Mouse (Mus musculus) thymus, postnatal 25 days (tissue): ENCODE results near the gene Anks6.

Experiments
- DNase-seq: peaks from one replicate; pipeline ENCODE4 v3.0.0; 2022

Anks6 gene

GRCm38 (mm10) chr4:46988824-46989223, 68.4 kb downstream of the Anks6 start:
- no peak for DNase-seq

GRCm38 (mm10) chr4:46988257-46988656, 69.0 kb downstream of the Anks6 start:
- DNase-seq = no peak

DNA sequence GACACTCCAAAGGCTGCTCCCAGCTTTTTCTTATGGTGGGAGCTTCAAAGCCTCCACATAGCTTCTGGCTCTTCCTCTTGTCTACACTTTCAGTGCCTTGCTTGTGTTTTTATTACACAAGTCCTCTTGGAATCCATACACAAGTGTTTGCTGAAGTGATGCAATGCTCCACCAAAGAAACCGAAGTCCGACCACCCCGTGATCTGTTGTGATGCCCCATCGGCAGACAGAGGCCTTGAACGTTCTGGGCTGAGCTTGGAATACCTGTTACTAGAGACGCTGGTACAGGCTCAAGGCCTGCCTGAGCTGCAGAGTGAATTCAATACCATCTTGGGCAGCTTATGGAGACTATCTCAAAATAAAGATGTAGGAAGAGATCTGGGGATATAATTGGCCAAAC, 69.4 kb downstream of the Anks6 start:
- no peak for DNase-seq

GRCm38 (mm10) chr4:46986054-46986453, 71.2 kb downstream of the Anks6 start:
- no peak for DNase-seq

DNA sequence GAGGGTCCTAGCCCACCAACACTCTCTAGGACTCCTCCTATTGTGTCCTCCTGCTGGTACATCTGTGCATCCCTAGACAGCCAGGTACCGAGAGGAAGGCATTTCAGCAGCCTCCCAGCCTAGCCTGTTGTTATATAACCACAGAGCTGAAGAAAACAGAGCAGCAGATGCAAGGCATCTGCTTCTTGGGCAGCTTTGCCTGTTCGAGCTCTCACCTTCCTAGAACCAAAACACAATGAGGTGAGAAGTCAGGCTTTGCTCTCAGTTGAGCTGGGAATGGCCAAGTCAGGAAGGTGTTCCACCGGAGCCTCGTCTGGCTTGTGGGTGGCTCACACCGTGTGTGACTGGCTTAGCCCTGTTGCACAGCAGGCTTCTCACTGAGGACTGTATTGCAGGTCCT, 74.3 kb downstream of the Anks6 start:
- no peak for DNase-seq

GRCm38 (mm10) chr4:46982094-46982493, 75.1 kb downstream of the Anks6 start:
- DNase-seq = no peak

GRCm38 (mm10) chr4:46978371-46978770, 78.9 kb downstream of the Anks6 start:
- DNase-seq = peak; percentile 34

DNA sequence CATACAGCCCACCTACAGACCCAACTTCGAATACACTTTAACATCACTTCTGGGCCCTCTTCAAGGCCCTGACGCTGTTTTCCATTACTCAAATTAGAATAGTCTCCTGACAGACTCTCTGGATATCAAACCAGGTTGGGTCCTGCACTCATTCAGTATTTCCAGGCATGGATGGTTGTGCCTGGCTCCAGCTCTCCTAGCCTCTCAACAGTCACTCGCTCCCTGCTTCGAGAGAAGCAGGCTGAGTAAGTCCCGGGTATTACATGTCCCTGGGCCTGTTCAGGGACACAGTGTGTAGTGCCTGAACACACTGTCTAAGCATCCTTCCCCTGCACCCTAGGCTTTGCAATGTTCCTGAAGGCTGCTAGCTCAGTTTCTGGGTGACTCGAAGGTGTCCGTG, 80.1 kb downstream of the Anks6 start:
- DNase-seq = no peak

GRCm38 (mm10) chr4:46976671-46977071, 80.6 kb downstream of the Anks6 start:
- DNase-seq = no peak

DNA sequence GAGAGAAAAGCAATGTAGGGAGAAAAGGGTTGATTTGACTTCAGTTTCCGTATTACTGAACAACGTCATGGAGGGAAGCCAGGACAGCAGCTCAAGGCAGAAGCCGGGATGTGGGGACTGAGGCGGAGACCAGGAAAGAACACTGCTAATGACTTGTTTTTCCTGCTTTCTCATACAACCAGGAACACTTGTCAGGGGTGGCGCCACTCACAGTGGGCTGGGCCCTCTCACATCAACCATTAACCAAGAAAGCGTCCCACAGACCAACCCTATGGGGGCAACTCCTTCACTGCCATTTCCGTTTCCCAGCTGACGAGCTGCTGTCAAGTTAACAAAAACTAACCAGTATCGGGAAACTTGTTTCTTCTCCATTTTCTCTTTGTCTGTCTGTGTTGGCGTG, 83.9 kb downstream of the Anks6 start:
- DNase-seq = no peak

DNA sequence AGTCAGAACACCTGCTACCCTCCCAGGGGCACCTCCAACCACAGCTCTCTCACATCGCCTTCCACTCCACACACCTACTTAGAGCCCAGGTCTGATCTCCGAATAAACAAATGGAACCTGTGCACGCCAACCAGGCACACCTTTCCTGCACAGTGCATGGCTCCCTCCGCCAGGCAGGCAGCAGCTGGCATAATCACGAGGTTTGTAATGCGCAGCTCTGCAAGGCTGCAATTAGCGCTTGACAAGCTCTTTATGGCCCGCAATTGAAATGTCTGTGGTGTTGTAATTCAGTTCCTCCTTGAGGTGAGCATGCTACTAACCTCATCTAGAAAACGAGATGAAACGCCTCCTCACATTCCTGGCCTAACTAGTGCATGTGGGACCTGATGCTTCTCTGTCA, 89.2 kb downstream of the Anks6 start:
- DNase-seq = no peak

- DNase-seq = no peak
These were observed 90.7 kb downstream of the Anks6 start for GRCm38 (mm10) chr4:46966551-46966950.
